Mouse (Mus musculus): ENCODE measurements around the gene Kcnj14. TPM values are rescaled to one million over a fixed set of nuclear protein-coding genes. Genes with fewer than 3 reads are reported as not detected.

Kcnj14 gene
- polyA plus RNA-seq (2015; fragmentation: Nextera tagmentation; extraction: Ambion mirVana), result 1.9 TPM in 2 replicates

DNA sequence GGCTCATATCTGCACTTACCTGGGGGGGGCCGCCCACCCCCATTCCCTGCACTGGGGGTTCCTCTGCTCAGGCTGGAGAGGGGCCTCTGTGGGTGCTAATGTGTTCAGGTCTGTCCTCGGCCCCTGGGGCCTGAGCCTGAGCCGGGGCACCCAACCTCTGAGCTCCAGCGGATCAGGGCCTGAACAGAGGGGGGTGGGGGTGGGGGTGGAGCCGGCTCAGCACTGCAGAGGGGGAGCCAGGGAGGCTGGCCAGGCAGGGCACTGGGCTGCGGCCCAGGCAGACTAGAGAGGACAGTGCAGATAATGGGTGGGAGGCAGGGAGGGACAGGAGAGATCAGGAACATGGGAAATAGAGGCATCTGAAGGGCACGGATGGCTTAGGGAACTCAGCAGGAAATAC is at the start of gene Kcnj14:
TSS of gene Kcnj14 (minus strand) at position 185 of the 400 bp plus-strand sequence.
- Histone ChIP-seq H3K36me3 (ENCODE audit: insufficient read depth, low read length) (peaks cover 59% of the 10 kb centered on the region), H3K9me3 (ENCODE audit: low read length) (no peaks in the 10 kb centered on the region)

DNA sequence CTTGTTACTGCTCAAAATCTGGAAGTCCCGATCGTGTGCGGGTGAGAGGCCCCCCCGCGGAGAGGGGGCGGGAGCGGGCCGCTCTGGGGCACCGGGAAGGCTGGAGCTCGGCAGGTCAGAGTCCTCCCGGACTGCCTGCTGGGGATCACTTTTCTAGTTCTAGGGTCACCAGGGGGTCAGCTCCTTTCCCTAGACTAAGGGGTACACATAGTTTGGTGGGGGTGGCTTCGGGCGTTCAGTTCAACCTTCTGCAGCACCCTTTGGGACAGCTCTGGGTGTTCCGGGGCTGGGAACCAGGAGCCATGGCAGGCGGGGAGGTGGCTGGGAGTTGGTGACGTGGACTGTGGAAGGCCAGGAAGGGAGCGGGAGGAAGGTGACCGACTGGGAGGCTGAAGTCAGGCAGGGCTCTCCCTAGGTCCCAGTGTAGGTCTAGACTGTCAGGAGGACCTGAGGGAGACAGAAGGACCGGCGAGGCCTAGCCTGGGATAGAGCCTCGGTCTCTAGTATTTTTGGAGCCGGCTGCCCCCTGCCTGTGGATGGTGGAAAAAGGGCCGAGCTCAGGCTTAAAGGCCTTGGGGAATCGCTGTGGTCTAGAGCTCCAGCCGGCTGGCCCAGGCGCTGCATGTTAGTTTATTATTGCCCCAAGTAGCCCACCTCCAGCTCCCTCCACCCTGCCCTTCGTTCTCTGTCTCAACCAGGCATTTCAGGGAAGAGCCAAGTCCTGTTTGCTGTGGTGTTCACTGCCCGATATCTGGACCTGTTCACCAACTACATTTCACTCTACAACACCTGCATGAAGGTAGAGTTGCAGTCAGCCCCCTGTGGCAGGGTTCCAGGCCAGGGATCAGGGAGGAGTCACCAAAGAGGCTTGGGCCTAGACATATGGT is 48.7 kb upstream of the Kcnj14 start:
- H3K9ac ChIP-seq (replicated peaks; ENCODE audit: low read length), result peak overlapping the region; percentile 99
- no peaks in the 10 kb centered on the region for H3K9me3 ChIP-seq (ENCODE audit: low read length)
- ATAC-seq (ENCODE audit: low FRiP score, low TSS enrichment), result peak; percentile 69
- peaks cover 34% of the 10 kb centered on the region for H3K4me1 ChIP-seq (ENCODE audit: insufficient read depth, low read length)
- H3K36me3 ChIP-seq (ENCODE audit: insufficient read depth, low read length), result peaks cover 39% of the 10 kb centered on the region
- peak overlapping the region; percentile 96 for H3K27ac ChIP-seq (ENCODE audit: low read length)
- WGBS, result under 1% methylated on average over 27 of the region's 28 CpGs
- peaks cover 31% of the 10 kb centered on the region for H3K27me3 ChIP-seq (ENCODE audit: insufficient read depth, low read length)
- H3K4me2 ChIP-seq (replicated peaks; ENCODE audit: low read depth, low read length), result peak overlapping the region; percentile 87
- H3K4me3 ChIP-seq (ENCODE audit: low read length), result peak overlapping the region; percentile 96

More for the DNA sequence above, at the start of gene Kcnj14:
- no peak for ATAC-seq (ENCODE audit: low FRiP score, low TSS enrichment)
- H3K4me3 ChIP-seq (ENCODE audit: low read length), result no peak within 1 kb of the TSS
- no peak within 1 kb of the TSS for H3K9ac ChIP-seq (replicated peaks; ENCODE audit: low read length)
- no peak within 1 kb of the TSS for H3K4me2 ChIP-seq (replicated peaks; ENCODE audit: low read depth, low read length)
- no peak within 1 kb of the TSS for H3K27ac ChIP-seq (ENCODE audit: low read length)
- 69% methylated on average over 6 of the region's 7 CpGs for WGBS
- no peaks in the 10 kb centered on the region for H3K27me3 ChIP-seq (ENCODE audit: insufficient read depth, low read length)
- peaks cover 5% of the 10 kb centered on the region for H3K4me1 ChIP-seq (ENCODE audit: insufficient read depth, low read length)

DNA sequence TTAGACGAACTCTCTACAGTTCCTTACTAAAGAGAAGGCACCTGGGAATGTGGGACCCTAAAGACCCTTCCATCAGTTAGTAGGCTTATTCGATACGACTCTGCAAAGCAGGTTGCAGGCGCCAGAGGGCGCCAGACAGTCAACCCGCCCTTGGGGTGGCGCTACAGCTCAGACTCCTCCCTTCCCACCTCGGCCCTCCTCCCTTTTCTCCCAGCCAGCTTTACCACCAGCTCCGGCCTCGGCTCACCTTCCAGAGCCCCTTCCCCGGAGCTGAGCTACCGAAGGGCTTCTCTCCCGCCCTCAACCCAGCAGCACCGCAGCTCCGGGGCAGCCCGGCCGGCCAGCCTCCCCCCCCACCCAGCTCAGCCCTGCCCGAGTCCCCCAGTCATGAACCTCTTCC is 48.0 kb upstream of the Kcnj14 start, which contains the start of gene Kdelr1:
TSS of gene Kdelr1 (plus strand) at position 149 of the 400 bp plus-strand sequence.
- H3K36me3 ChIP-seq (ENCODE audit: insufficient read depth, low read length), result peaks cover 35% of the 10 kb centered on the region
- peak; percentile 80 for ATAC-seq (ENCODE audit: low FRiP score, low TSS enrichment)
- H3K9ac ChIP-seq (replicated peaks; ENCODE audit: low read length), result peak within 1 kb of the TSS; percentile 99
- under 1% methylated on average over 18 of the region's 18 CpGs for WGBS
- H3K4me2 ChIP-seq (replicated peaks; ENCODE audit: low read depth, low read length), result peak within 1 kb of the TSS; percentile 87
- peak within 1 kb of the TSS; percentile 96 for H3K4me3 ChIP-seq (ENCODE audit: low read length)
- H3K9me3 ChIP-seq (ENCODE audit: low read length), result no peaks in the 10 kb centered on the region
- peaks cover 39% of the 10 kb centered on the region for H3K4me1 ChIP-seq (ENCODE audit: insufficient read depth, low read length)
- peak within 1 kb of the TSS; percentile 96 for H3K27ac ChIP-seq (ENCODE audit: low read length)
- H3K27me3 ChIP-seq (ENCODE audit: insufficient read depth, low read length), result peaks cover 38% of the 10 kb centered on the region

DNA sequence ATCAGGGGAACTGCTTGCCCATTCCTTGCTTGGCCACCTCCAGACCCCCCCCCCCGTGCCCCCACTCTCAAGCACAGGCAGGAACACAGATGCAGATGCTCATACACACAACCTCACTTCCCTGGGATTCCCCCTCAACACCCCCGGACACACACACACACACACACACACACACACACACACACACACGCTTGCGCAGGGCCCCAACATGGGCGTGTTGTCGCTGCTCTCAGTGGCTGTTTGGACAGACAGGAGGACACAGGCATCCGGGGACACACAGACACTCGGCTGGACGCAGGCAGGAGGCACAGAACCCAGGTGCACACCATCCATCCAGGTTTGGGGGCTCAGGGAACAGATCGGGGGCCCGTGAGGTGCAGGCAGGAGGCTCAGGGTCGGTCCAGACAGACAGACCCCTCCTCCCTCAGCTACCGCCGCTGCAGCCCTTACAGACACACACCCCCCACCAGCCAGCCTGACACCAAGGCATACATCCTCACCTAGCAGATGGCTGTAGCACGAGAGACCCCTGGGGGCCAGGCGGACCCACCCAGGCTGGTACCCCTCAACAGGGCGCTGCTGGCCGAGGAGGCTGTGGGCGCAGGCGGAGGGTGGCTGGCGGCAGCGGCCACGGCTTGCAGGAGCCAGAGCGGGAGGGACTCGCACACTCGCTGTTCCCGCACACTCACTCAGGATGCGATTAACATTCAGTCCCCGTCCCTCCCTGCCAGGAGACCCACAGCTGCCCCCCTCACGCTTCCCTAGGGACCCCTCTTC is 45.9 kb upstream of the Kcnj14 start:
- Histone ChIP-seq H3K27me3 (ENCODE audit: insufficient read depth, low read length) (peaks cover 45% of the 10 kb centered on the region), H3K4me1 (ENCODE audit: insufficient read depth, low read length) (peaks cover 49% of the 10 kb centered on the region), H3K9ac (replicated peaks; ENCODE audit: low read length) (peak overlapping the region; percentile 51), H3K4me3 (ENCODE audit: low read length) (peak overlapping the region; percentile 36), H3K4me2 (replicated peaks; ENCODE audit: low read depth, low read length) (peak overlapping the region; percentile 51), H3K27ac (ENCODE audit: low read length) (no peak overlapping the region), H3K9me3 (ENCODE audit: low read length) (no peaks in the 10 kb centered on the region), H3K36me3 (ENCODE audit: insufficient read depth, low read length) (peaks cover 14% of the 10 kb centered on the region)
- ATAC-seq (ENCODE audit: low FRiP score, low TSS enrichment), result no peak
- 3% methylated on average over 30 of the region's 30 CpGs for WGBS

DNA sequence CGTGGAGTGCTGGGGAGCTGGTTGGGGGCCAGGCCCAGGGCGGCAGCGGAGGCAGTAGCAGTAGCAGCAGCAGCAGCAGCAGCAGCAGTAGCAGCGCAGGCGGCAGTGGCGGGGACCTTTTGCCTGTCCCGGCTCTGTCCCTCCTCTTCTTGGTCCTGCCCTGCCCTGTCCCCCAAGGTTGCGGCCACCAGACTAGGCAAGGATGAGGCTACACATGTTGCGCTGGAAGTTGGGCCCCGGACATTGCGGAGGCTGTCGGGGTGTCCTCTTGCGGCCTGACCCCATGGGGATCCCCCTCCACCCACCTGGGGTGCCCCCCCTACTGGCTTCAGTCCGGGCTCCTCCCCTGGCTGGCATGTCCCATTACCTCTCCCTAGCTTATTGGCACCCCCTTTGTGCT is 45.2 kb upstream of the Kcnj14 start:
- H3K36me3 ChIP-seq (ENCODE audit: insufficient read depth, low read length), result peaks cover 9% of the 10 kb centered on the region
- H3K27me3 ChIP-seq (ENCODE audit: insufficient read depth, low read length), result peaks cover 45% of the 10 kb centered on the region
- H3K9ac ChIP-seq (replicated peaks; ENCODE audit: low read length), result peak overlapping the region; percentile 28; the same call in 1 of the 2 replicates
- no peak for ATAC-seq (ENCODE audit: low FRiP score, low TSS enrichment)
- peaks cover 47% of the 10 kb centered on the region for H3K4me1 ChIP-seq (ENCODE audit: insufficient read depth, low read length)
- H3K4me3 ChIP-seq (ENCODE audit: low read length), result peak overlapping the region; percentile 36
- peak overlapping the region; percentile 51 for H3K4me2 ChIP-seq (replicated peaks; ENCODE audit: low read depth, low read length)
- 6% methylated on average over 14 of the region's 14 CpGs for WGBS
- H3K9me3 ChIP-seq (ENCODE audit: low read length), result no peaks in the 10 kb centered on the region
- H3K27ac ChIP-seq (ENCODE audit: low read length), result no peak overlapping the region

DNA sequence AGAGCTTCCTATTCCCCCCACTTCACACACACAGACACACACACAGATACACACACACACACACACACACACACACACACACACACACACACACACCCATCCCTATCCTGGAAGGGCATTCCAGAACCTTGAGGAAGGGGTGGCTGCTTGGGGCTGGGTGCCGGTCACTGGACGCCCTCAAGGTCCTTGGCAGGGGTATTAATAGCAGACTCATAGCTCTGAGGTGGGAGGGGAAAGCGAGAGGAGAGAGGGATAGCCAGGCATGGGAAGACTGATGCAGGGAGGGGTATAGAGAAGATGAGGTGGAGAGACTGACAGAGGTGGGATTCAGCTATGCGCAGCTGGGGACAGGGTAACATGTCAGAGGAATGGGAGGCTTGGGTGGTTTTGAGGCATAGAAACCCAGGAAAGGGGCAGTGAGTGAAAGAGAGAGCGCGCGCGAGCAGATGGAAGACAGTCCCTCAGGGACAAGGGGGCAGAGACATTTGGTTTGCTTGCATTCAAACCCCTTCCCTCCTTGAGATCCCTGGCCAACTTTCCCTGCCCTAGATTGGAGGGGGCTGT is 44.6 kb upstream of the Kcnj14 start:
- Histone ChIP-seq H3K27me3 (ENCODE audit: insufficient read depth, low read length) (peaks cover 45% of the 10 kb centered on the region), H3K4me3 (ENCODE audit: low read length) (no peak overlapping the region), H3K36me3 (ENCODE audit: insufficient read depth, low read length) (peaks cover 3% of the 10 kb centered on the region; the same call in 1 of the 2 replicates), H3K9ac (replicated peaks; ENCODE audit: low read length) (peak overlapping the region; percentile 28; the same call in 1 of the 2 replicates), H3K27ac (ENCODE audit: low read length) (no peak overlapping the region), H3K4me2 (replicated peaks; ENCODE audit: low read depth, low read length) (peak overlapping the region; percentile 51), H3K9me3 (ENCODE audit: low read length) (no peaks in the 10 kb centered on the region), H3K4me1 (ENCODE audit: insufficient read depth, low read length) (peaks cover 41% of the 10 kb centered on the region)
- 13% methylated on average over 8 of the region's 8 CpGs for WGBS
- no peak for ATAC-seq (ENCODE audit: low FRiP score, low TSS enrichment)

DNA sequence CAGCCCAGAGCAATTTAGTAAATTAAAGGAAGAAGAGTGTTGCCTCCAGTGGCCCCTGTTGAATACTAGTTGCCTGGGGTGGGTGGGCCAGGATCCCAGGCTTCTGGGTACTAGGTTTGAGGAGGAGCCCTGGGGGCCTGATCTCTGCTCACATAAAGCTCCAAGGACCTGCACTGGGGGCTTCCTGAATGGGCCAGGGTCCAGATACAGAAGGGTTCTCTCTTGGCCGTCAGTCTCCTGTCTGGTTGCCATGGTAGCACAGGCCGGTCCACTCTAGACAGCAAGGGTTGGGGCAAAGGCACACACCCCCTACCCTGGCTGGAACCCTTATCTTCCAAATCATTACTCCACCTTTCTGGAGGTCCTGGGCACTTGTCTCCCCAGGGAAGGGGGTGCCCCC is 43.3 kb upstream of the Kcnj14 start:
- Histone ChIP-seq H3K36me3 (ENCODE audit: insufficient read depth, low read length) (no peaks in the 10 kb centered on the region), H3K9ac (replicated peaks; ENCODE audit: low read length) (no peak overlapping the region), H3K4me3 (ENCODE audit: low read length) (no peak overlapping the region), H3K4me1 (ENCODE audit: insufficient read depth, low read length) (peaks cover 34% of the 10 kb centered on the region), H3K27ac (ENCODE audit: low read length) (no peak overlapping the region), H3K27me3 (ENCODE audit: insufficient read depth, low read length) (peaks cover 45% of the 10 kb centered on the region), H3K9me3 (ENCODE audit: low read length) (no peaks in the 10 kb centered on the region), H3K4me2 (replicated peaks; ENCODE audit: low read depth, low read length) (no peak overlapping the region)
- WGBS, result 37% methylated on average over 2 of the region's 2 CpGs
- no peak for ATAC-seq (ENCODE audit: low FRiP score, low TSS enrichment)

DNA sequence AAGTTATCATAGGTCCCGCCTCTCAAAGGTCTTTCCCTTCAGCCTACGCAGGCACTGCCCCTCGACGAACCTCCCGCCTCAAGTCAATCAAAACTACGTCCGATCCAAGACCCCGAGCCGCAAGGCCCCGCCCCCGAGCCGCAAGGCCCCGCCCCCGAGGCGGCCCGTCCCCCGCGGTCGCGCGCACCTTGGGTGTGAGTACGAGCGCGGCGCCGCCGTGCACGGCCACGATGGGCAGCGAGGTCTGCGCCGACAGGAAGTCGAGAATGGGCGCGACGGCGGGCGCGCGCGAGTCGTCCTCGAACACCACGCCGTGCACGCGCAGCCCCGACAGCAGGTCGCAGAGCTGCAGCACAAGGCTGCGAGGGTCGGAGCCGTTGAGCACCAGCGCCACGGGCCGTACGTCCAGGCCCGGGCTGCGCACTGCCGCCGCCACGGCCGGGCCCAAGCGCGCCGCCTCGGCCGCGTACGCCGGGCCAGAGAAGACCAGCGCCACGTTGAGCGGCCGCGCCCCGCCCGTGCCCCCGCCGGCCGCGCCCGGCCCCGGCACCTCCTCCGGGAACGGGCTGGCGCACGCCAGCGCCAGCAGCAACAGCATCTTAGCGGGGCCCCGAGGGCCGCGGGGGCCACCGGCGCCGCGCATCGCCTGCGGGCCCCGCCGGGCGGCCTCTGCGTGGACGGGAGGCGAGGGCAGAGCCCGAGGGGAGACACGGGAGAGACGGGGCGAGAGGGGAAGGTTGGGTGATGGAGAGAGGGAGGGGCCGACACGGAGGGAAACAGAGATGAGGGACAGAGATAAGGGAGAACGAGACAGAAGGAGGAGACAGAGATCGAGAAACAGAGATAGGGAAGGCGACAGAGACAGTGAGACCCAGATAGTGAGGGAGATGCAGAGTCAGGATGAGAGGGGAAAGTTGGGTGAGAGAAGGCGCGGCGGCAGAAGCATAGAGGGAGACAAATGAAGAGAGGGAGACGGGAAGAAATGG is 41.6 kb upstream of the Kcnj14 start:
- H3K36me3 ChIP-seq (ENCODE audit: insufficient read depth, low read length), result no peaks in the 10 kb centered on the region

More for the DNA sequence above, 41.6 kb upstream of the Kcnj14 start:
- H3K9ac ChIP-seq (replicated peaks; ENCODE audit: low read length), result peak overlapping the region; percentile 74
- H3K27ac ChIP-seq (ENCODE audit: low read length), result peak overlapping the region; percentile 46; the same call in 1 of the 2 replicates
- H3K27me3 ChIP-seq (ENCODE audit: insufficient read depth, low read length), result peaks cover 39% of the 10 kb centered on the region
- WGBS, result 1% methylated on average over 96 of the region's 117 CpGs
- H3K4me1 ChIP-seq (ENCODE audit: insufficient read depth, low read length), result peaks cover 34% of the 10 kb centered on the region
- peak overlapping the region; percentile 76 for H3K4me2 ChIP-seq (replicated peaks; ENCODE audit: low read depth, low read length)
- H3K4me3 ChIP-seq (ENCODE audit: low read length), result peak overlapping the region; percentile 61
- H3K9me3 ChIP-seq (ENCODE audit: low read length), result no peaks in the 10 kb centered on the region
- ATAC-seq (ENCODE audit: low FRiP score, low TSS enrichment), result peak; percentile 69
